Mouse (Mus musculus) ovary, postnatal 36 days (tissue): ENCODE results near the gene Nt5c2.

Experiments used
- DNase-seq: peaks from one replicate; pipeline ENCODE4 v3.0.0; 2022; ENCODE audit warnings: low spot score, mixed read lengths

Nt5c2 gene

DNA sequence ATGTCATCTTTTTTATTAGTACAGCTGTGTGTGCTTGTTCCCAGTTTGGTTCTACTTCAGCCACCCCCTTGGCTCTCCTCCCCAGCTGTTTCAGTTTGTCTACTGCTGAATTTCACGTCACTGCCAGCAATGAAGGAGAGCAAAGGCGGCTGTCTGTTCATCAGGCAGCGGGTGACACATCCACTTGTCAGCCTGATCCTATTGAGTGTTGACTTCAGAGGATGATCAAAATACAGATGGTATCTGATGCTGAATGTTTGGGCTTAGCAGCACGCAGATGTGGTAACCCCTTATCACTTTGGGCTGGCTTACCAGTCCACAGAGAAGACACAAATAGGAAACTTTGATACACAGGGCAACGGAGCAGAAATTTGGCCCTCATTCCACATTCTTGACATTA is 168.5 kb downstream of the Nt5c2 start:
- no peak for DNase-seq

DNA sequence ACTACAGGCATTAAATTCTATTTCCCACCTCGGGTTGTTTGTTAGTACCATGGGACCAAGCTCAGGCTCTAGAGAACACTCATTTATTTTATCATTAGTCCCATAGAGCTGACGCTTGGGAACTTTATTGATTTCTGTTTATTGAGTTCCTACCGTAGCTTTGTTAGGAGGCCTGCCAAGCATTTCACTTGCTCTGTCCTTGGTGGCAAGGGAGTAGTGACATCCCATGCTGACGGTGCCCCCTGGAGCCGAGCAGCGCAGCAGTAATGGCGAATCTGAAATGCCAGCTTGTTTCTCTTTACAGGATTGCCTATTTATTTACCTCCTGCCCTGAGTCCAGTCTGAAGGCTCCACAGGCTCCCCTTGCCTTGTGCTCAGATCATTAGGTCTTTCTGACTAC is 168.9 kb downstream of the Nt5c2 start:
- no peak for DNase-seq

DNA sequence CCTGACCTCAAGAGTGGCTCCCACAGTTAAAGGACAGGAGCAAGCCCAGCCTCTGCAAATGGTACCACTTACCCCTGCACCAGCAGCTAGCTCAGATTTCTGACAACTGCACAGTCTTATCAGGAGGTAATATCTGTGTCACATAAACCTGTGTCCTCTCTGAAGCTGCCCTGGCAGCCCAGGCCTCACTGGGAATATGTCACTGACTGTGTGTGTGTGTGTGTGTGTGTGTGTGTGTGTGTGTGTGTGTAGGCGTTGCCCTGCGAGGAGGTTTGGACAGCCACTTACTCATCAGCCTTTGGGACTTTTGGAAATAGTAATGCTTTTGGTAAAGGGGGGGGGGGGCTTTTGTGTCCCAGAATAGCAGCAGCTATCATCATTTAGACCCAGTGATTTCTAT is 171.9 kb downstream of the Nt5c2 start:
- no peak for DNase-seq

DNA sequence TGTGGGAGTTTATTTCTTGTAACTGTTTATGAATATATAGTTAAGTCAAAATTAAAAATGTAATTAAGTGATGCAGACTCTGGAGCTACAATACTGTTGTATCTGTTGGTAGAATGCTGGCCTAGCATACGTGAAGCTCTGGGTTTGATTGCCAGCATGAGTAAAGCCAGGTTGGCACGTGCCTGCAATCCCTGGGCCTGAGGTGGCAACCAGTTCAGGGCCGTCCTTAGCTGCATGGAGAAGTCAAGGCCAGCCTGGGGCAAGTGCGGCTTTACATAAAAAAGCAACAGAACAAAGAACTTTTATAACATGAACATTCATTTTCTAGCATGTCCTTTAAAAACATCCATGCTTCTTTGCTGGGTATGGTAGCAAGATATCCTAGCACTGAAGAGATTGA is 173.9 kb downstream of the Nt5c2 start:
- DNase-seq, result no peak

DNA sequence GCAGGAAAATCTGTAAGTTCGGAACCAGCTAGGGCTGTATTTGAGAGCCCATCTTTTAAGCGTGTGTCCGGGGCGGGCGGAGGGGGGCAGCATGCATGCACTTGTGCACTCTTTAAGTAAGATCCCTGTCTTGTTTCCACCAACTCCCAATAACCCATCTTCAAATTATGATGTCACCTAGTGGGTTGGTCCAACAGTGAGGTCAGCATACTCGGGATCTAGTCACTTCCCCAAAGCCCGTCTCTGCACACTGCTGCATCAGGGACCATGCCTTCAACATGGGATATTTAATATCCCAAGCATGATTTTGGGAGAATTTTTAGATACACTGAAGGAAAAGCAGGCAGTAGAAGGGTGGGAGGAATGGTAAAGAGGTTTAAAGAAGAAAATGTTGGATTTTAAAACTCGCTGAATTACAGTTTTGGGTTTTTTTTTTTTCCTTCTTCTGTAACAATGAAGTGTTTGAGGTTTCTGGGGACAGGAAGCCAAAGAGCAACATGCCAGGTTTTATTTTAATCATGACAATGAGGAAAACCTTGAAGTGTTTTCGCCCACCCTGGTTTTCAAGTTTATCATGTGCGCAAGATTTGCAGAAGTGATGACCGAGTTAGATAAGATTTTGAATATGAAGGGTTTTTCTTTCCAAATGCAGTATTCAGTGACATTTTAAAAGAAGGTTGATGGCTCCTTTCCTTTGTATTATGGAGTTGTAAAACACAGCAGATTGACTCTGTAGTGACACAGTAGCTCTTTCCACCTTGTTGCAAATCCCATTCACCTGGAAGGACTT is 177.5 kb downstream of the Nt5c2 start:
- DNase-seq, result no peak

DNA sequence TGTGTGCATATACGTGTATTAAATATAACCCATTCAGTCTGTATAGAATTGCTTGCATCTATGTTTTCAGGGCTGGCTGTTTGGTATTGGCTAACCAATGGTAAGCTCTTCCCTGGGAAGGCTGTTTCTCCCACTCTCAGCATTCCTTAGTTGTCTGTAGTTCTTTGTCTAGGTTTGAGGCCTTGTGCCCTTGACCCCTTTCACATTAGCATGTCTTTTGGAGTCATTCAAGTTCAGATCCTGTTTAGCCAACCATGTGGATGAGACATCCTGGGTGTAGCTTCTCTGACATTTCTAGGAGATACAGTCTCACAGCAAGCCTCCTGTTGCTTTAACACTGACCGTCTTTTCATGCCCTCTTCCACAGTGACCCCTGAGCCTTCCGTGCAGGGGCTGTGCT is 178.9 kb downstream of the Nt5c2 start:
- DNase-seq, result no peak

DNA sequence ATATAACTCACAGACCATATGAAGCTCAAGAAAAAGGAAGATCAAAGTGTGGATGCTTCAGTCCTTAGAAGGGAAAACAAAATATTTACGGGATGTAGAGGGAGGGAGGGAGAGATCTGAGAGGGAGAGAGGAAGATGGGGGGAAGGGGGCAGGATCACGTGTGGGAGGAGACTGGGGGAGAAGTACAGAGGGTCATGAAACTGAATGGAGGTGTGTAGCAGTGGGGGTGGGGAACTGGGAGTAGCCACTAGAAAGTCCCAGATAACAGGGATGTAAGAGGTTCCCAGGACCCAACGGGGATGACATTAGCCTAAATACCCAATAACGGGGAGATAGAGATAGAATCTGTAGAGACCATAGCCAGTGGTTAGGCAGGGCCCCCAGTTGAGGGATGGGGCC is 179.6 kb downstream of the Nt5c2 start:
- no peak for DNase-seq

DNA sequence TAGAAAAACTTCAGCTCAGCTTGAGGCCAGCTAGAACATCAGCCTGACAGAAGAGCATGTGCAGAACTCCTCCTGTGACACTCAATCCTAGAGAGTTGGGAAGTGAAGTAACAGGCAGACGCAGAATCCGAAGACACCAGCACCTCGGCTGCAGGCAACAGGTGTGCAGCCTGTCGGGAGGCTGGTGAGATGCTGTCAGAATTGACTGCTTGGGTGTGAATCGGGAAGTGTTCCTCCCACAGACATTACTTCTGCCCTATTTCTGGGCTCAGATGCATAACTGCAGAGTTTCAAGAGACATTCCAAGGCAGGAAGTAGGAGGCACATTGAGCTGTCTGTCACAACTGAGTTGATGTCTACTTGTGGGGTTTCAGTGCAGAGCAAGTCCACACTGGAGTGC is 180.7 kb downstream of the Nt5c2 start:
- DNase-seq, result no peak
